Mouse (Mus musculus) embryonic facial prominence, embryonic 14.5 days (tissue): ENCODE results near the gene Col20a1. TPM values are rescaled to one million over a fixed set of nuclear protein-coding genes. Genes with fewer than 3 reads are reported as not detected.

ENCODE experiments used
- ATAC-seq: fragments of 200-750 bp; cut with Nextera tagmentation; 2 replicates; pipeline ENCODE4 v1.8.0; 2017; ENCODE audit warnings: low read depth, moderate number of reproducible peaks, moderate TSS enrichment
- DNase-seq: peaks from one replicate; pipeline ENCODE4 v3.0.0-alpha.2; 2015; ENCODE audit warnings: low spot score
- H3K27ac ChIP-seq: fragments of 300-500 bp; sonication (generic); replicated peaks from 2 replicates; pipeline ENCODE4 v1.5.1; 2014; ENCODE audit warnings: low read depth, mild to moderate bottlenecking, low read length, moderate library complexity
- H3K27me3 ChIP-seq: fragments of 300-500 bp; sonication (generic); replicated peaks from 2 replicates; pipeline ENCODE4 v1.6.1; 2014; ENCODE audit warnings: low read length; ENCODE audit not compliant: control insufficient read depth, insufficient read depth
- H3K36me3 ChIP-seq: fragments of 300-500 bp; sonication (generic); 2 replicates; pipeline ENCODE4 v1.6.1; 2014; ENCODE audit warnings: low read length, mixed read lengths; ENCODE audit not compliant: control insufficient read depth, insufficient read depth
- H3K4me1 ChIP-seq: fragments of 300-500 bp; sonication (generic); 2 replicates; pipeline ENCODE4 v1.6.1; 2014; ENCODE audit warnings: antibody characterized with exemption, low read length; ENCODE audit not compliant: control insufficient read depth, insufficient read depth
- H3K4me2 ChIP-seq: fragments of 300-500 bp; sonication (generic); 2 replicates; pipeline ENCODE4 v1.6.1; 2014; ENCODE audit warnings: low read depth, mild to moderate bottlenecking, low read length, moderate library complexity, mixed read lengths
- H3K4me3 ChIP-seq: fragments of 300-500 bp; sonication (generic); 2 replicates; pipeline ENCODE4 v1.5.1; 2014; ENCODE audit warnings: low read depth, mild to moderate bottlenecking, low read length
- H3K9ac ChIP-seq: fragments of 300-500 bp; sonication (generic); 2 replicates; pipeline ENCODE4 v1.6.1; 2014; ENCODE audit warnings: low read depth, mild to moderate bottlenecking, low read length, moderate library complexity, mixed read lengths
- H3K9me3 ChIP-seq: fragments of 300-500 bp; sonication (generic); 2 replicates; pipeline ENCODE4 v1.6.1; 2016; ENCODE audit warnings: low read length; ENCODE audit not compliant: control insufficient read depth
- WGBS: fragments of 180-500 bp; shearing (Covaris S2); extraction: QIAGEN DNeasy Blood & Tissue Kit; methylation state at CpG from one replicate; pipeline ENCODE4 v1.1.7; 2014; 5-methylcytosine and 5-hydroxymethylcytosine counted together
- polyA plus RNA-seq: library from polyadenylated mRNA; unstranded; fragments of >200 nt; fragmentation: Nextera tagmentation; extraction: Ambion mirVana; gene quantifications from 2 replicates; pipeline ENCODE4 v1.2.1, GENCODE M21; 2014

The Col20a1 gene
- polyA plus RNA-seq, 1 experiment from 2014 or later = 2.5 TPM

- Histone ChIP-seq H3K4me2 (no peak overlapping the region), H3K4me3 (no peak overlapping the region), H3K9ac (no peak overlapping the region), H3K36me3 (no peaks in the 10 kb centered on the region), H3K27ac (no peak overlapping the region), H3K9me3 (no peaks in the 10 kb centered on the region), H3K27me3 (peaks cover 4% of the 10 kb centered on the region; the same call in 1 of the 2 replicates), H3K4me1 (no peaks in the 10 kb centered on the region)
- WGBS = 69% methylated on average over 3 of the region's 3 CpGs
- no peak for ATAC-seq
- DNase-seq = no peak
Measured at GRCm38 (mm10) chr2:180960187-180960586, 26.1 kb upstream of the Col20a1 start.

- H3K4me2 ChIP-seq = no peak overlapping the region
- H3K27ac ChIP-seq = no peak overlapping the region
- H3K27me3 ChIP-seq = no peaks in the 10 kb centered on the region
- no peak overlapping the region for H3K4me3 ChIP-seq
- no peaks in the 10 kb centered on the region for H3K36me3 ChIP-seq
- WGBS = 74% methylated on average over 2 of the region's 2 CpGs
- H3K9ac ChIP-seq = no peak overlapping the region
- no peaks in the 10 kb centered on the region for H3K9me3 ChIP-seq
- no peaks in the 10 kb centered on the region for H3K4me1 ChIP-seq
- ATAC-seq (no peak), DNase-seq (no peak)
Measured at GRCm38 (mm10) chr2:180962616-180963308, 23.6 kb upstream of the Col20a1 start.

GRCm38 (mm10) chr2:180963956-180964355 lies 22.4 kb upstream of the Col20a1 start:
- H3K4me2 ChIP-seq = no peak overlapping the region
- no peak overlapping the region for H3K27ac ChIP-seq
- ATAC-seq (no peak), DNase-seq (peak; percentile 51)
- peaks cover 6% of the 10 kb centered on the region for H3K4me1 ChIP-seq
- 0 out of 2 replicates have a peak, but pooled peaks cover 2% of the 10 kb centered on the region for H3K36me3 ChIP-seq
- H3K9ac ChIP-seq = no peak overlapping the region
- H3K27me3 ChIP-seq = no peaks in the 10 kb centered on the region
- H3K4me3 ChIP-seq = no peak overlapping the region
- WGBS = 5% methylated on average over 5 of the region's 5 CpGs
- H3K9me3 ChIP-seq = no peaks in the 10 kb centered on the region

GRCm38 (mm10) chr2:180966092-180966882 lies 20.0 kb upstream of the Col20a1 start:
- 11% methylated on average over 14 of the region's 14 CpGs for WGBS
- peak overlapping the region; percentile 67 for H3K4me2 ChIP-seq
- peak overlapping the region; percentile 80 for H3K4me3 ChIP-seq
- peak overlapping the region; percentile 96 for H3K9ac ChIP-seq
- ATAC-seq (peak; percentile 19; the same call in 1 of the 2 replicates), DNase-seq (peak; percentile 64)
- peaks cover 6% of the 10 kb centered on the region for H3K4me1 ChIP-seq
- H3K27me3 ChIP-seq = no peaks in the 10 kb centered on the region
- no peaks in the 10 kb centered on the region for H3K9me3 ChIP-seq
- peak overlapping the region; percentile 84 for H3K27ac ChIP-seq
- peaks cover 22% of the 10 kb centered on the region for H3K36me3 ChIP-seq

GRCm38 (mm10) chr2:180967010-180967763 lies 19.1 kb upstream of the Col20a1 start, which contains the start of gene Arfgap1:
TSS of gene Arfgap1 (plus strand) at chr2:180967225.
- H3K9ac ChIP-seq = peak within 1 kb of the TSS; percentile 96
- peak; percentile 93 for ATAC-seq
- under 1% methylated on average over 48 of the region's 57 CpGs for WGBS
- H3K9me3 ChIP-seq = no peaks in the 10 kb centered on the region
- peak within 1 kb of the TSS; percentile 84 for H3K27ac ChIP-seq
- peaks cover 6% of the 10 kb centered on the region for H3K4me1 ChIP-seq
- peak within 1 kb of the TSS; percentile 80 for H3K4me3 ChIP-seq
- no peaks in the 10 kb centered on the region for H3K27me3 ChIP-seq
- H3K4me2 ChIP-seq = peak within 1 kb of the TSS; percentile 67
- peaks cover 31% of the 10 kb centered on the region for H3K36me3 ChIP-seq
- DNase-seq = peak; percentile 96

GRCm38 (mm10) chr2:180981133-180981532 lies 5.2 kb upstream of the Col20a1 start:
- ATAC-seq = no peak
- H3K9me3 ChIP-seq = no peaks in the 10 kb centered on the region
- H3K27ac ChIP-seq = no peak overlapping the region
- H3K4me1 ChIP-seq = no peaks in the 10 kb centered on the region
- peaks cover 63% of the 10 kb centered on the region for H3K36me3 ChIP-seq
- no peak for DNase-seq
- no peak overlapping the region for H3K4me2 ChIP-seq
- WGBS = 74% methylated on average over 6 of the region's 6 CpGs
- no peaks in the 10 kb centered on the region for H3K27me3 ChIP-seq
- no peak overlapping the region for H3K9ac ChIP-seq
- no peak overlapping the region for H3K4me3 ChIP-seq

GRCm38 (mm10) chr2:180985635-180986034 lies 700 bp upstream of the Col20a1 start:
- no peak overlapping the region for H3K4me3 ChIP-seq
- peaks cover 18% of the 10 kb centered on the region; the same call in 1 of the 2 replicates for H3K36me3 ChIP-seq
- H3K4me1 ChIP-seq = 0 out of 2 replicates have a peak, but pooled peaks cover 9% of the 10 kb centered on the region
- ATAC-seq (no peak), DNase-seq (no peak)
- no peaks in the 10 kb centered on the region for H3K9me3 ChIP-seq
- H3K4me2 ChIP-seq = no peak overlapping the region
- no peaks in the 10 kb centered on the region for H3K27me3 ChIP-seq
- no peak overlapping the region for H3K9ac ChIP-seq
- H3K27ac ChIP-seq = no peak overlapping the region
- WGBS = 89% methylated on average over 2 of the region's 2 CpGs

- H3K9ac ChIP-seq = no peak overlapping the region
- H3K4me3 ChIP-seq = no peak overlapping the region
- 41% methylated on average over 1 of the region's 1 CpGs for WGBS
- peak overlapping the region; percentile 25; the same call in 1 of the 2 replicates for H3K27ac ChIP-seq
- H3K27me3 ChIP-seq = no peaks in the 10 kb centered on the region
- H3K4me1 ChIP-seq = 0 out of 2 replicates have a peak, but pooled peaks cover 9% of the 10 kb centered on the region
- H3K9me3 ChIP-seq = no peaks in the 10 kb centered on the region
- no peak overlapping the region for H3K4me2 ChIP-seq
- H3K36me3 ChIP-seq = peaks cover 4% of the 10 kb centered on the region; the same call in 1 of the 2 replicates
- DNase-seq (no peak), ATAC-seq (no peak)
Measured at GRCm38 (mm10) chr2:180987001-180987400, 666 bp downstream of the Col20a1 start.
